Mouse (Mus musculus): ENCODE data around the gene Arhgap24. TPM values are rescaled to one million over a fixed set of nuclear protein-coding genes. Genes with fewer than 3 reads are reported as not detected.

The Arhgap24 gene
- polyA plus RNA-seq, 1 experiment from 2014 or later = 12.0 TPM

- 87% methylated on average over 9 of the region's 9 CpGs for WGBS
- Histone ChIP-seq H3K9ac (replicated peaks; ENCODE audit: low read depth, low read length) (no peak overlapping the region), H3K4me3 (ENCODE audit: low read depth, low read length) (no peak overlapping the region), H3K27me3 (ENCODE audit: control insufficient read depth, insufficient read depth, low read length) (no peaks in the 10 kb centered on the region), H3K4me1 (ENCODE audit: control insufficient read depth, insufficient read depth, low read length) (no peaks in the 10 kb centered on the region), H3K4me2 (ENCODE audit: low read depth, low read length) (no peak overlapping the region), H3K27ac (ENCODE audit: low read depth, low read length) (no peak overlapping the region), H3K9me3 (ENCODE audit: control insufficient read depth, low read length) (no peaks in the 10 kb centered on the region), H3K36me3 (ENCODE audit: control insufficient read depth, insufficient read depth, low read length) (no peaks in the 10 kb centered on the region)
- no peak for ATAC-seq (ENCODE audit: low read depth)
These were observed 11.0 kb downstream of the Arhgap24 start for GRCm38 (mm10) chr5:102492152-102492551.

- no peak for ATAC-seq (ENCODE audit: low read depth)
- WGBS = 62% methylated on average over 6 of the region's 6 CpGs
- H3K4me2 ChIP-seq (ENCODE audit: low read depth, low read length) = no peak overlapping the region
- no peaks in the 10 kb centered on the region for H3K27me3 ChIP-seq (ENCODE audit: control insufficient read depth, insufficient read depth, low read length)
- no peaks in the 10 kb centered on the region for H3K4me1 ChIP-seq (ENCODE audit: control insufficient read depth, insufficient read depth, low read length)
- H3K4me3 ChIP-seq (ENCODE audit: low read depth, low read length) = no peak overlapping the region
- H3K36me3 ChIP-seq (ENCODE audit: control insufficient read depth, insufficient read depth, low read length) = no peaks in the 10 kb centered on the region
- H3K9ac ChIP-seq (replicated peaks; ENCODE audit: low read depth, low read length) = no peak overlapping the region
- no peak overlapping the region for H3K27ac ChIP-seq (ENCODE audit: low read depth, low read length)
- H3K9me3 ChIP-seq (ENCODE audit: control insufficient read depth, low read length) = no peaks in the 10 kb centered on the region
These were observed 13.6 kb downstream of the Arhgap24 start for GRCm38 (mm10) chr5:102494827-102495226.

GRCm38 (mm10) chr5:102497205-102497604 is 16.0 kb downstream of the Arhgap24 start:
- Histone ChIP-seq H3K4me2 (ENCODE audit: low read depth, low read length) (no peak overlapping the region), H3K4me1 (ENCODE audit: control insufficient read depth, insufficient read depth, low read length) (no peaks in the 10 kb centered on the region), H3K4me3 (ENCODE audit: low read depth, low read length) (no peak overlapping the region), H3K27ac (ENCODE audit: low read depth, low read length) (no peak overlapping the region), H3K27me3 (ENCODE audit: control insufficient read depth, insufficient read depth, low read length) (no peaks in the 10 kb centered on the region), H3K9me3 (ENCODE audit: control insufficient read depth, low read length) (no peaks in the 10 kb centered on the region), H3K36me3 (ENCODE audit: control insufficient read depth, insufficient read depth, low read length) (no peaks in the 10 kb centered on the region), H3K9ac (replicated peaks; ENCODE audit: low read depth, low read length) (no peak overlapping the region)
- 47% methylated on average over 3 of the region's 3 CpGs for WGBS
- no peak for ATAC-seq (ENCODE audit: low read depth)

GRCm38 (mm10) chr5:102498747-102499146 is 17.6 kb downstream of the Arhgap24 start:
- WGBS = 91% methylated on average over 5 of the region's 5 CpGs
- no peak for ATAC-seq (ENCODE audit: low read depth)
- H3K27ac ChIP-seq (ENCODE audit: low read depth, low read length) = no peak overlapping the region
- H3K4me3 ChIP-seq (ENCODE audit: low read depth, low read length) = no peak overlapping the region
- H3K9me3 ChIP-seq (ENCODE audit: control insufficient read depth, low read length) = no peaks in the 10 kb centered on the region
- H3K36me3 ChIP-seq (ENCODE audit: control insufficient read depth, insufficient read depth, low read length) = no peaks in the 10 kb centered on the region
- H3K4me1 ChIP-seq (ENCODE audit: control insufficient read depth, insufficient read depth, low read length) = no peaks in the 10 kb centered on the region
- no peak overlapping the region for H3K9ac ChIP-seq (replicated peaks; ENCODE audit: low read depth, low read length)
- no peak overlapping the region for H3K4me2 ChIP-seq (ENCODE audit: low read depth, low read length)
- no peaks in the 10 kb centered on the region for H3K27me3 ChIP-seq (ENCODE audit: control insufficient read depth, insufficient read depth, low read length)

- WGBS = 79% methylated on average over 2 of the region's 2 CpGs
- H3K27ac ChIP-seq (ENCODE audit: low read depth, low read length) = no peak overlapping the region
- H3K4me3 ChIP-seq (ENCODE audit: low read depth, low read length) = no peak overlapping the region
- no peak overlapping the region for H3K9ac ChIP-seq (replicated peaks; ENCODE audit: low read depth, low read length)
- no peaks in the 10 kb centered on the region for H3K27me3 ChIP-seq (ENCODE audit: control insufficient read depth, insufficient read depth, low read length)
- no peak for ATAC-seq (ENCODE audit: low read depth)
- H3K9me3 ChIP-seq (ENCODE audit: control insufficient read depth, low read length) = no peaks in the 10 kb centered on the region
- H3K4me1 ChIP-seq (ENCODE audit: control insufficient read depth, insufficient read depth, low read length) = no peaks in the 10 kb centered on the region
- H3K36me3 ChIP-seq (ENCODE audit: control insufficient read depth, insufficient read depth, low read length) = no peaks in the 10 kb centered on the region
- H3K4me2 ChIP-seq (ENCODE audit: low read depth, low read length) = no peak overlapping the region
These were observed 21.1 kb downstream of the Arhgap24 start for GRCm38 (mm10) chr5:102502333-102502732.

- no peak overlapping the region for H3K4me2 ChIP-seq (ENCODE audit: low read depth, low read length)
- H3K9ac ChIP-seq (replicated peaks; ENCODE audit: low read depth, low read length) = no peak overlapping the region
- H3K9me3 ChIP-seq (ENCODE audit: control insufficient read depth, low read length) = no peaks in the 10 kb centered on the region
- no peaks in the 10 kb centered on the region for H3K4me1 ChIP-seq (ENCODE audit: control insufficient read depth, insufficient read depth, low read length)
- ATAC-seq (ENCODE audit: low read depth) = no peak
- H3K27me3 ChIP-seq (ENCODE audit: control insufficient read depth, insufficient read depth, low read length) = no peaks in the 10 kb centered on the region
- no peaks in the 10 kb centered on the region for H3K36me3 ChIP-seq (ENCODE audit: control insufficient read depth, insufficient read depth, low read length)
- no peak overlapping the region for H3K27ac ChIP-seq (ENCODE audit: low read depth, low read length)
- 88% methylated on average over 3 of the region's 3 CpGs for WGBS
- H3K4me3 ChIP-seq (ENCODE audit: low read depth, low read length) = no peak overlapping the region
These were observed 21.9 kb downstream of the Arhgap24 start for GRCm38 (mm10) chr5:102503066-102503465.

GRCm38 (mm10) chr5:102503868-102504267 is 22.7 kb downstream of the Arhgap24 start:
- no peak for ATAC-seq (ENCODE audit: low read depth)

GRCm38 (mm10) chr5:102504557-102504956 is 23.4 kb downstream of the Arhgap24 start:
- Histone ChIP-seq H3K9ac (replicated peaks; ENCODE audit: low read depth, low read length) (no peak overlapping the region), H3K27me3 (ENCODE audit: control insufficient read depth, insufficient read depth, low read length) (no peaks in the 10 kb centered on the region), H3K9me3 (ENCODE audit: control insufficient read depth, low read length) (no peaks in the 10 kb centered on the region), H3K27ac (ENCODE audit: low read depth, low read length) (no peak overlapping the region), H3K36me3 (ENCODE audit: control insufficient read depth, insufficient read depth, low read length) (no peaks in the 10 kb centered on the region), H3K4me3 (ENCODE audit: low read depth, low read length) (no peak overlapping the region), H3K4me1 (ENCODE audit: control insufficient read depth, insufficient read depth, low read length) (no peaks in the 10 kb centered on the region), H3K4me2 (ENCODE audit: low read depth, low read length) (no peak overlapping the region)
- 93% methylated on average over 4 of the region's 4 CpGs for WGBS
- ATAC-seq (ENCODE audit: low read depth) = no peak

More at GRCm38 (mm10) chr5:102503868-102504267, 22.7 kb downstream of the Arhgap24 start:
- Histone ChIP-seq H3K27me3 (ENCODE audit: control insufficient read depth, insufficient read depth, low read length) (no peaks in the 10 kb centered on the region), H3K4me1 (ENCODE audit: control insufficient read depth, insufficient read depth, low read length) (no peaks in the 10 kb centered on the region), H3K4me2 (ENCODE audit: low read depth, low read length) (no peak overlapping the region), H3K9me3 (ENCODE audit: control insufficient read depth, low read length) (no peaks in the 10 kb centered on the region), H3K36me3 (ENCODE audit: control insufficient read depth, insufficient read depth, low read length) (no peaks in the 10 kb centered on the region), H3K27ac (ENCODE audit: low read depth, low read length) (no peak overlapping the region), H3K4me3 (ENCODE audit: low read depth, low read length) (no peak overlapping the region), H3K9ac (replicated peaks; ENCODE audit: low read depth, low read length) (no peak overlapping the region)
- 78% methylated on average over 2 of the region's 2 CpGs for WGBS

GRCm38 (mm10) chr5:102508162-102508561 is 27.0 kb downstream of the Arhgap24 start:
- Histone ChIP-seq H3K9ac (replicated peaks; ENCODE audit: low read depth, low read length) (no peak overlapping the region), H3K4me3 (ENCODE audit: low read depth, low read length) (no peak overlapping the region), H3K36me3 (ENCODE audit: control insufficient read depth, insufficient read depth, low read length) (no peaks in the 10 kb centered on the region), H3K4me1 (ENCODE audit: control insufficient read depth, insufficient read depth, low read length) (no peaks in the 10 kb centered on the region), H3K4me2 (ENCODE audit: low read depth, low read length) (no peak overlapping the region), H3K9me3 (ENCODE audit: control insufficient read depth, low read length) (no peaks in the 10 kb centered on the region), H3K27me3 (ENCODE audit: control insufficient read depth, insufficient read depth, low read length) (no peaks in the 10 kb centered on the region), H3K27ac (ENCODE audit: low read depth, low read length) (no peak overlapping the region)
- WGBS = 77% methylated on average over 3 of the region's 3 CpGs
- no peak for ATAC-seq (ENCODE audit: low read depth)

- H3K9me3 ChIP-seq (ENCODE audit: control insufficient read depth, low read length) = no peaks in the 10 kb centered on the region
- H3K27ac ChIP-seq (ENCODE audit: low read depth, low read length) = no peak overlapping the region
- H3K4me1 ChIP-seq (ENCODE audit: control insufficient read depth, insufficient read depth, low read length) = no peaks in the 10 kb centered on the region
- H3K4me2 ChIP-seq (ENCODE audit: low read depth, low read length) = no peak overlapping the region
- no peaks in the 10 kb centered on the region for H3K36me3 ChIP-seq (ENCODE audit: control insufficient read depth, insufficient read depth, low read length)
- H3K4me3 ChIP-seq (ENCODE audit: low read depth, low read length) = no peak overlapping the region
- H3K9ac ChIP-seq (replicated peaks; ENCODE audit: low read depth, low read length) = no peak overlapping the region
- H3K27me3 ChIP-seq (ENCODE audit: control insufficient read depth, insufficient read depth, low read length) = no peaks in the 10 kb centered on the region
- ATAC-seq (ENCODE audit: low read depth) = no peak
- WGBS = 63% methylated on average over 2 of the region's 2 CpGs
These were observed 28.2 kb downstream of the Arhgap24 start for GRCm38 (mm10) chr5:102509381-102509780.

All from neural tube, embryonic 14.5 days (tissue).